Mouse (Mus musculus): ENCODE measurements at regions not wholly inside any gene's neighbourhood (a gene's known extent, or its start where the extent isn't known, plus 50 kb on each side); places are given as distances from the start of the nearest gene placed in this dataset.

DNA sequence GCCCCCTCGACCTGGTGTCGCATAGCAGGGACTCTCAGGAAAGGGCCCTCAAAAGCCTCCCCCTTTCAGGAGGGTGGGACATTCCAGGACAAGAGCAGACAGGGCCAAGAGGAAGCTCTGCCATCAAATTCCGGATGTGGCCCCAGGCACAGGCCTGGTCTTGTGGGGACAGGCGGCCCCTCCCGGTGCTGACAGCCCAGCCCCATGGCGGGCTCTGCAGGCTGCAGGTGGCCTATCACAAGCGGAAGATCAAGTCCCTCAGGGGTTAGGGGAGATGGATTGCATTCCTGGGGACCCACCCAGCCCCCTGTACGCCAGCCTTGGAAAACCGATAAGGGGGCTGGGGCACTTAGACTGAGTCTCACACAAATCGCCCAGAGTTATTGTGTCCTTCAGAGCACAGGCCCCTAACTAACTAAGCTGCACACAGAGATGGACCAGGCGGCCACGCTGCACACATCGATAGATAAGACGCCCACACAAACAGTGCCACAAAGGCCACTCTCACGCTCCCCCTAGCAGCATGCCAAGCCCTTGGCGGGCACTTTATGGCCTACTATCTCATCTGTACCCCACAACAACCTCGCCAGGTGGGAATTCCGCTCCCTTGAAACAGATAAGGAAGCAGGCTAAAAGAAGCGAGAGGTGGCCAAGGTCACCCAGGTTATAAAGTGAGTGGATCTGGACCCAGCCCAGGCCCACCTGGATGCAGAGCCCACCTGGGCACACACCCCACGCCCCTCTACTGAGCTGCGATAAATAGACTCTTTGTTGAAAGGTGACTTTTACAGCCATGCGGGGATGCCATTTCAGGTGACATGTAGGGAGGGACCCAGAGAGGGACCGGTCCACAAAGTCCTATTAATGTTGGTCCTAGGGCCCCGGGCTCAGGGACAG, 55.5 kb downstream of the Gm5294 start:
- no peaks in the 10 kb centered on the region for H3K36me3 ChIP-seq (ENCODE audit: insufficient read depth, low read length)
- peaks cover 13% of the 10 kb centered on the region for H3K4me1 ChIP-seq (replicated peaks; ENCODE audit: low read depth, low read length)
- H3K27me3 ChIP-seq (ENCODE audit: insufficient read depth, low read length): peaks cover 7% of the 10 kb centered on the region
- TF ChIP-seq CTCF (conservative IDR thresholded peaks at IDR 0.05; ENCODE audit: low read length): no peak
- no peak for TF ChIP-seq POU5F1 (IDR thresholded peaks at IDR 0.05; ENCODE audit: borderline replicate concordance, low read length)
- TF ChIP-seq NANOG (IDR thresholded peaks at IDR 0.05; ENCODE audit: borderline replicate concordance, low read length): no peak
- peaks cover 12% of the 10 kb centered on the region; the same call in 1 of the 2 replicates for H3K9me3 ChIP-seq (ENCODE audit: low read length)
- H3K4me3 ChIP-seq (replicated peaks; ENCODE audit: low read length): peak overlapping the region; percentile 48

DNA sequence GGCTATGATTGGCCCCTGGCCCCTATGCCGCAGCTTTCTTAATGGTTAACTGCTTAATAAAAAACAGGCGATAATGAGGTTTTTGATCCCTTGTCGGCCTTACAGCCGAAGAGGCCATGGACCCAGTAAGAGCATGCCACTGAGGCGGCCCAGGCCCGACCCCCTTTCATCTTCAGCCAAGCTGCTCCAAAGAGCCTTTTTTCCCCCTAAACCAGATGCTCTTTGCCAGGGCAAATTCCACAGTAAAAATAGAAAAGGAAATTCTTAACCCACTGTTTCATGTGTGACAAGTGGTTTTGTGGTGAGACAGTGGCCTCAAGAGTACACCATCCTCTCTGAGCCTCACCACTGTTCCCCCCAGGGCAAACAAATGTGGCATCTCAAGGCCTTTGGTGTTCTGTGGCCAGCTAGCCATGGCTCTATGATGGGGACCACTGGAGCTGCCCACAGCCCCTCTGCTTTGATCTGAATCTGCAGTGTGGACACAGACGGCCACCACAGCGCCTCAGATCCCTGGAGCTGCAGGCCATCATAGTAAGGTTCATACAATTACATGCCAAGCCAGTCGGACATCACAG, 61.9 kb downstream of the Gm5294 start:
- Histone ChIP-seq H3K27me3 (ENCODE audit: insufficient read depth, low read length) (0 out of 2 replicates have a peak, but pooled peaks cover 3% of the 10 kb centered on the region), H3K4me3 (replicated peaks; ENCODE audit: low read length) (no peak overlapping the region), H3K4me1 (replicated peaks; ENCODE audit: low read depth, low read length) (no peaks in the 10 kb centered on the region), H3K36me3 (ENCODE audit: insufficient read depth, low read length) (no peaks in the 10 kb centered on the region), H3K9me3 (ENCODE audit: low read length) (no peaks in the 10 kb centered on the region)
- TF ChIP-seq NANOG (IDR thresholded peaks at IDR 0.05; ENCODE audit: borderline replicate concordance, low read length): no peak
- TF ChIP-seq POU5F1 (IDR thresholded peaks at IDR 0.05; ENCODE audit: borderline replicate concordance, low read length): no peak
- TF ChIP-seq CTCF (conservative IDR thresholded peaks at IDR 0.05; ENCODE audit: low read length): no peak

DNA sequence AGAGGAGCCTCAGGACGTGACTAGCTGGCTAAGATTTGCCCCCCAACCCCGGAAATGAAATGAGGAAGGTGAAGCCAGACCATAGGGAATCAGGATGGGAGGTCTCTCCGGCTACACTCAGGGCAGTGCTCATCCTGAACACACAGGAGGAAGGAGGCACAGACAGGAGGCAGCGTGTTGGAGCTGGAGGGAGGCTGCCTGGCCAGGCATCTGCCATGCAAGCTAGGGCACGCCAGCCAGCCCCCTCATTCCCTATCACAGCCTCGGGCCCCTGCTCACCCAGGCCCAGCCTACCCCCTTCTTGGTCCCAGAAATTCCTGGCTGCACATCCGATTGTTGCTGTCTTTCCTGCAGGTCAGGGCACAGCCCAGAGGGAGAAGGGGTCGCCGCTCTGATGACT, 63.7 kb downstream of the Gm5294 start:
- Histone ChIP-seq H3K9me3 (ENCODE audit: low read length) (no peaks in the 10 kb centered on the region), H3K27me3 (ENCODE audit: insufficient read depth, low read length) (peaks cover 17% of the 10 kb centered on the region; the same call in 1 of the 2 replicates), H3K36me3 (ENCODE audit: insufficient read depth, low read length) (no peaks in the 10 kb centered on the region), H3K4me3 (replicated peaks; ENCODE audit: low read length) (no peak overlapping the region), H3K4me1 (replicated peaks; ENCODE audit: low read depth, low read length) (peaks cover 7% of the 10 kb centered on the region)
- TF ChIP-seq NANOG (IDR thresholded peaks at IDR 0.05; ENCODE audit: borderline replicate concordance, low read length) (no peak), CTCF (conservative IDR thresholded peaks at IDR 0.05; ENCODE audit: low read length) (no peak)

DNA sequence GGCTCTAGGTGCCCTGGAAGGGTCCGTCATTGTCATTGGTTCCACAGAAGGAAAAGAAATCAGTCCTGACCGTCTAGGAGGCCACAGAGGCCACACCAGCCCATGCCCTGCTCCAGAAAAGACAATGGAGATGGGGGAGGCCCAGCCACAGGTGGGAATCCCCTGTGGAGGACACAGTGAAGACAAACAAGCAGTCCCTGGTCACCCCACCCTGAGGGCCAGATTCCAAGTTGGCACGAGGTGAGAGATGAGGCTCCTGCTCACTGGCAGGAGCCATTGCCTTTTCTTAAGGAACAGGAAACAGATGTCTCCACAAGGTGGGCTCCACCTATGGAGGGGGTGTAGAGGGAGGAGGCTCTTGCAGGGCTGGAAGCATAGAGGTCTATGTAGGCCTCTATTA, 66.0 kb downstream of the Gm5294 start:
- Histone ChIP-seq H3K4me1 (replicated peaks; ENCODE audit: low read depth, low read length) (peaks cover 17% of the 10 kb centered on the region), H3K4me3 (replicated peaks; ENCODE audit: low read length) (no peak overlapping the region), H3K27me3 (ENCODE audit: insufficient read depth, low read length) (peaks cover 36% of the 10 kb centered on the region), H3K9me3 (ENCODE audit: low read length) (no peaks in the 10 kb centered on the region), H3K36me3 (ENCODE audit: insufficient read depth, low read length) (no peaks in the 10 kb centered on the region)
- TF ChIP-seq CTCF (conservative IDR thresholded peaks at IDR 0.05; ENCODE audit: low read length) (no peak), POU5F1 (IDR thresholded peaks at IDR 0.05; ENCODE audit: borderline replicate concordance, low read length) (no peak), NANOG (IDR thresholded peaks at IDR 0.05; ENCODE audit: borderline replicate concordance, low read length) (no peak)

DNA sequence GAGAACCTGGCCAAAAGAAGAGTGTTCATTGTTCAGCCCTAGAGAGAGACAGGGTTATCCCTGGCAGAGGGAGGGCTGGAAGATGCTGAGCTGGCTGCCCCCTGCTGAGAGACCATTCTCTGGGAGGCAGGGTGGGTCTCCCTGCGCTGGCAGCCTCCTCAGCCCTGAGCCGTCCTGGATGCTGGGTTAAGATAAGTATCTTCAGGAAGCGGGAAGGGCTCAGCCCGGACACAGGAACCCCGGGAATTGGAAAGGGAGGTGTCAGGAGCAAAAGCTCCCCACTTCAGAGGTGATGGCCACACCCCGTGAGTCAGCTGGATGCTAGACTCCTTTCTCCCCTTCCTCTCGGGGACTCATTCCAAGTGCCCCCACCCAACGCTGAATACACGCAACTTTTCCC, 68.9 kb downstream of the Gm5294 start:
- H3K27me3 ChIP-seq (ENCODE audit: insufficient read depth, low read length): peaks cover 36% of the 10 kb centered on the region
- TF ChIP-seq CTCF (conservative IDR thresholded peaks at IDR 0.05; ENCODE audit: low read length): no peak
- no peak for TF ChIP-seq NANOG (IDR thresholded peaks at IDR 0.05; ENCODE audit: borderline replicate concordance, low read length)
- no peak for TF ChIP-seq POU5F1 (IDR thresholded peaks at IDR 0.05; ENCODE audit: borderline replicate concordance, low read length)
- H3K36me3 ChIP-seq (ENCODE audit: insufficient read depth, low read length): no peaks in the 10 kb centered on the region
- no peak overlapping the region for H3K4me3 ChIP-seq (replicated peaks; ENCODE audit: low read length)
- H3K4me1 ChIP-seq (replicated peaks; ENCODE audit: low read depth, low read length): peaks cover 17% of the 10 kb centered on the region
- H3K9me3 ChIP-seq (ENCODE audit: low read length): peaks cover 10% of the 10 kb centered on the region

DNA sequence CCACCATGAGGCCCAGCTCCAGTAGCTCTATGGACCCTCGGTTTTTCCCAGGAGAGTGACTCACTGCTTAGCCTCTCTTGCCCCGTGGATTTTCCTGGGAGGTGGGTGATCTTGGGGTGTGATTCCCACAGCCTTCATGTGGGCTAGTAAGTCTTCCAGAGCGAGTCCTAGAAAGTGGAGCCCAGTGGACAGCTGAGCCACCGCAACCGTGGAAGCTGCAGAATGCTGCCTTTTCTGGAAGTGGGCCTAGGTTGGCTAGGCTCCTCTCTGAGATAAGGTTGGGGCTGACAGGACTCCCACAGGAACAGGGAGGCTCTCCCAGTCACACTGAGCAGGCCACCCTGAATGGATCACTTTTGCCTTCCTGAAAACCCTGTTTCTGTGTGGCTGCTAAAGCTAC, 69.9 kb downstream of the Gm5294 start:
- Histone ChIP-seq H3K4me3 (replicated peaks; ENCODE audit: low read length) (no peak overlapping the region), H3K4me1 (replicated peaks; ENCODE audit: low read depth, low read length) (peaks cover 17% of the 10 kb centered on the region), H3K36me3 (ENCODE audit: insufficient read depth, low read length) (no peaks in the 10 kb centered on the region), H3K9me3 (ENCODE audit: low read length) (peaks cover 10% of the 10 kb centered on the region), H3K27me3 (ENCODE audit: insufficient read depth, low read length) (peaks cover 36% of the 10 kb centered on the region)
- no peak for TF ChIP-seq CTCF (conservative IDR thresholded peaks at IDR 0.05; ENCODE audit: low read length)
- TF ChIP-seq NANOG (IDR thresholded peaks at IDR 0.05; ENCODE audit: borderline replicate concordance, low read length): no peak
- no peak for TF ChIP-seq POU5F1 (IDR thresholded peaks at IDR 0.05; ENCODE audit: borderline replicate concordance, low read length)

DNA sequence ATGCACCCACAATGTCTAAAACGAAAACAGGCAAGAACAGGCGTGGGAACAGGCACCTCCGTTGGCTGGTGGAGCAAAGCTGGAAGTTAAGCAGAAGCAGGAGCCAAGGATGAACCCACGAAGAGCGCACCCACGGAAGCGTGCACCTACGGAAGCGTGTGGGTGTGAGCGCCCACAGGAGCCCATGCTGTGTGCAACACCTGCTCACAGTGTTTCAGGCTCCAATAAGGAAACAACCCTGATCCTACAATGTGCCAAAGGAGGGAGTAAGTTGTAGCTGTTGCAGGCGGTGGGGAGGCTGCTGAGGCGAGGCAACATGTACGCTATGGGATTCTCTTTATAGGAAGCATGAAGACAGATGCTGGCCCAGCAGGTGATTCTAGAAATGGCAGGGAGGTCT, 74.6 kb downstream of the Gm5294 start:
- peaks cover 11% of the 10 kb centered on the region for H3K9me3 ChIP-seq (ENCODE audit: low read length)
- peaks cover 2% of the 10 kb centered on the region; the same call in 1 of the 2 replicates for H3K4me1 ChIP-seq (replicated peaks; ENCODE audit: low read depth, low read length)
- TF ChIP-seq CTCF (conservative IDR thresholded peaks at IDR 0.05; ENCODE audit: low read length): no peak
- TF ChIP-seq NANOG (IDR thresholded peaks at IDR 0.05; ENCODE audit: borderline replicate concordance, low read length): no peak
- TF ChIP-seq POU5F1 (IDR thresholded peaks at IDR 0.05; ENCODE audit: borderline replicate concordance, low read length): no peak
- H3K36me3 ChIP-seq (ENCODE audit: insufficient read depth, low read length): no peaks in the 10 kb centered on the region
- no peak overlapping the region for H3K4me3 ChIP-seq (replicated peaks; ENCODE audit: low read length)
- H3K27me3 ChIP-seq (ENCODE audit: insufficient read depth, low read length): peaks cover 18% of the 10 kb centered on the region

DNA sequence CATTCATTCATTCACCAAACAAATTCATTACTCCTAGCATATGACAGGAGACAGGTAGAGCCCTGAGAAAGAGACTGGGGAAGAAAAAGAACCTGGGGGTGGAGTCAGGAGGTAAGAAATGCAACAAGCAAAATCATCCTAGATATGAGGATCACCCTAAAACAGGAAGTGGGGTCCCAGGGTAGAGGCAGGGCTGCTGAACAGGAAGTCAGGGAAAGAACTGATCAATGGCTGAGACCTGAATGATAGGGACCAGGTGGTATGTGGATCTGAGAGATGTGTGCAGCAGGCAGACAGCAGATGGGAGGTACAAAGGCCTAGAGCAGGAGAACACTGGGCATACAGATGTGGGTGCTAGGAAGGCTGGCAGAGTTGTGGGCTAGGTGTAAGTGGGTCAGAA, 77.4 kb downstream of the Gm5294 start:
- Histone ChIP-seq H3K4me3 (replicated peaks; ENCODE audit: low read length) (no peak overlapping the region), H3K9me3 (ENCODE audit: low read length) (peaks cover 14% of the 10 kb centered on the region), H3K4me1 (replicated peaks; ENCODE audit: low read depth, low read length) (no peaks in the 10 kb centered on the region), H3K27me3 (ENCODE audit: insufficient read depth, low read length) (peaks cover 8% of the 10 kb centered on the region; the same call in 1 of the 2 replicates), H3K36me3 (ENCODE audit: insufficient read depth, low read length) (no peaks in the 10 kb centered on the region)
- no peak for TF ChIP-seq POU5F1 (IDR thresholded peaks at IDR 0.05; ENCODE audit: borderline replicate concordance, low read length)
- TF ChIP-seq CTCF (conservative IDR thresholded peaks at IDR 0.05; ENCODE audit: low read length): no peak
- TF ChIP-seq NANOG (IDR thresholded peaks at IDR 0.05; ENCODE audit: borderline replicate concordance, low read length): no peak

All from E14TG2a.4 (cell line).